Mouse (Mus musculus): Measurements from ENCODE around the gene Higd1c.

- TF ChIP-seq POLR2A (IDR thresholded peaks at IDR 0.05; ENCODE audit: low read depth, low read length) (no peak), CTCF (conservative IDR thresholded peaks at IDR 0.05; ENCODE audit: insufficient read depth, insufficient read length, low read depth, low read length) (no peak)
Observed at GRCm38 (mm10) chr15:100400592-100401250, 36.4 kb downstream of the Higd1c start.

All from kidney, adult 2 months (tissue).